Mouse (Mus musculus) cerebellum, adult 11 months (tissue): ENCODE measurements around the gene Vash2.
A peak's percentile ranks its signal among the peaks of the same experiment; 100 is the strongest.
"Not testable (repeated sequence)": the region's sequence is repeated elsewhere in the genome, so short reads cannot be mapped to it uniquely, and the experiment has no call there.

ENCODE experiments used
- DNase-seq: peaks from one replicate; pipeline ENCODE4 v3.0.0; 2022

Vash2 gene

DNA sequence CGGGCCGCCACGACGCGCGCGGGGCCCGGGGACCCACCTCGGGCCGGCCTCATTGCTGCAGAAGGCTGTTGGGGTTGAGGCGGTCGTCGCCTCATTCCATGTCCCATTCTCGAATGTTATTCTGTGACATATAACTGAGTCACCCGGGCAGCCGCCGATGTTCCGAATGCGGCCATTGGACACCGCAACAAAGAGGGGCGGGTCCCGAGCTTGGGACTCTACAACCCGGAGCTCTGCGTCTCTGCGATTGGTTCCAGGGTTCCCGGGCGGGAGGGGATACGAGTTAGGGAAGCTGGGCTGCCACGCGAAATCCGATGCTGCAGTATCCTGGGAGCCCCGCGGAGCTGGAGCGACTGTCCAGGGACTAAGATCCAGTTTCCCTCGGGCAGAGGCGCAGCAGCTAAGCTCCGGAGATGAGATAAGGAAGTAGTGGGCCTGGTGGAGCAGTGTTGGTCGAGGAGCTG lies at the start of gene Vash2:
Gene Vash2, minus strand, starts transcription at position 197 of the 464 bp plus-strand sequence.
- peak; percentile 22 for DNase-seq

DNA sequence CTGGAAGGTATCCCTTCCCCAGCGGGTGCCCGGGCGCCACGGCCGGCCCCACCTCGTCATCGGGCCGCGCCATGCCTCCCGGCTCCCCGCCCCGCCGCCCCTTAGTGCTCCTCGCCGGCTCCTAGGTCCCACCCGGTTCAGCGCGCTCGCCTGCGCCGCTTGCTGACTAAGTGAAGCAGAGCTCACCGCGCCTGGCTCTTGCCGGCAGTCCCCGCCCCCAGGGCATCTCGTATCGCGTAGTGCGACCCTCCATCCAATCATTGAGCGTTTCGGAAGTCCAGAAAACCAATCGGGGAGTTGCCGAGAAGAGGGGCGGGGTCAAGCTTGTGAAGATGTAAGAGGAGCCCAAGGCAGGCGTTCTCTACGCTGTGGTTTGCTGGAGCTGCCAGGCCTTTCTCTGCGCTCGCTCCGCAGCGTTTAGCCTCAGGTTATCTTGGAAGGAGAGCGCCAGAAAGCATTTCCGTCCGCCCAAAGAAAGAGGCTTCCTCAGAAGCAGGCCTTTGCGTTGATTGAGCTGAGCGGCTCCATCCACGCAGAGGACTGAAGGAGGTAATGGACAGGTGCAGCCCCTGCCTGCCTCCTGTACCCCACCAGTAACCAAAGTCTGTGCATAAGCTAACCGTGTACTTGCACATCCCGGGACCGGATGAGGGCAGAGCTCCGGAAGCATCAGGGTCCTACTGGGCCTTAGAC lies 47.1 kb upstream of the Vash2 start, which contains the start of gene Flvcr1:
Gene Flvcr1, minus strand, starts transcription at position 138 of the 693 bp plus-strand sequence.
- DNase-seq: peak; percentile 98

DNA sequence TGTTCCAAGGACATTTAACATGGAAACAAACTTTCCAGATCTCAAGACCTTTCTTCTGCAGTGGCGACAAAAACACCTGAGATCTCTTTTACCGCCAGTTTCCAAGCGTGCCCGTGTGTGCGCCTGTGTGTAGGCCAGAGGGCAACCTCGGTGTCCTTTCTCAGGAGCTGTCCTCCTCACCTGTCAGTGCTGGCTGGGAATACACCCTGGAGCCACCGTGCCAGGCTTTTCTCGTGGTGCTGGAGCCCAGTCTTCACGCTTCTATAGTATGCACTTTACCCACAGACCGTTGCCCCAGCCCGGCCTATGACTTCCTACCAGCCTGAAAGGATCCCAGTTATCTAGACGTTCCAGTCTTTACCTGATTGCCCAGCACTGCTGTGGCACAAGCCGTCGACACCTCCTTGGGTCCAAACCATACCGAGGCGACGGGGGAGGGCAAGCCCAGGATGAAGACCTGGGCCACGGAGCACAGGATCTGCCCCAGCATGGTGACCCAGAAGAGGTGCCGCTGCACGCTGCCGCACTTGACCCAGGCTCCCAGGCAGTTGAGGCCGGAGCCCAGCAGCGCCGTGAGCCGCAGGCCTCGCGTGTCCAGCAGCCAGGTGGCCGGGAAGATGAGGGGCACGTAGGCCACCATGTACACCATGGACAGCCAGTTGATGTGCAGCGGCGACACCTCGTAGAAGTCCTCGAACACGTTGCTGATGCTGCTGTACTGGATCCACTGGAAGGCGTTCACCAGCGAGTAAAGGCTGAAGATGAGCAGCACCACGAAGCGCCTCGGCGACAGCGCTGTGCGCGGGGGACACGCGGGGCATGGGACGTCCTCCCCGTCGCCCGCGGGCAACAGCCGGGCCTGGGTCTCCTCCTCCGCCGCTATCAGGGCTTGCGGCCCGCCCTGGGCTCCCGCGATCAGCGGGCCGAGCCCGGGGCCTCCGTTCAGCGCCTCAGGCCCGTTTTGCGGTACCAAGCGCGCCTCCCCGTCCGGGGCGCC lies 46.2 kb upstream of the Vash2 start:
- peak; percentile 27 for DNase-seq

DNA sequence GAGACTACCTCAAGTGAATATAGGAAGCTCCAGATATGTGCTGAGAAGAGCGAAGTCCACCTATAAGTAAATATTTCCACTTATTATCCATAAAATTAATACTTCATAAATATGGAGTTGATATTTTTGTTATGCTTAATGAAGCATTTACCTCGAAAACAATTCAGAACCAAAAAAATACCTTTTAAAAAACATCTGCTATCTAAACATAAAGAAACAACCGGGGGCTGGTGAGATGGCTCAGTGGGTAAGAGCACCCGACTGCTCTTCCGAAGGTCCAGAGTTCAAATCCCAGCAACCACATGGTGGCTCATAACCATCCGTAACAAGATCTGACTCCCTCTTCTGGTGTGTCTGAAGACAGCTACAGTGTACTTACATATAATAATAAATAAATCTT lies 44.7 kb upstream of the Vash2 start:
- DNase-seq: not testable (repeated sequence)

DNA sequence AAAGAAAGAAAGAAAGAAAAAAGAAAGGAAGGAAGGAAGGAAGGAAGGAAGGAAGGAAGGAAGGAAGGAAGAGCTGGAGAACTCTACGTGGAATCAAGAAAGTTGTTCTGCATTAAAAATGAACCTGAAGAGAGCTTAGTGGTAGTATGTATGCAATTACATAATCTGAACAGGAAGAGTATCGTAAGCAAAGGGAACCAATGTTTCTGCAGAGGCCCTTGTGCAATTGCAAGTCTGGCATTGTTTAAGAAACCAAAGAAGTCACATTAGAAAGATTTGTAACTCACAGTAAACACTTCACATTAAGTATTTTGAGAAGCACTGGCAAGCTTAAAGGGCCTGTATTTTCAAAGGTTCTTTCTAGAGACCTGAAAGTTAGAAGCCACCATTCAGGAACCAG lies 44.0 kb upstream of the Vash2 start:
- no peak for DNase-seq

DNA sequence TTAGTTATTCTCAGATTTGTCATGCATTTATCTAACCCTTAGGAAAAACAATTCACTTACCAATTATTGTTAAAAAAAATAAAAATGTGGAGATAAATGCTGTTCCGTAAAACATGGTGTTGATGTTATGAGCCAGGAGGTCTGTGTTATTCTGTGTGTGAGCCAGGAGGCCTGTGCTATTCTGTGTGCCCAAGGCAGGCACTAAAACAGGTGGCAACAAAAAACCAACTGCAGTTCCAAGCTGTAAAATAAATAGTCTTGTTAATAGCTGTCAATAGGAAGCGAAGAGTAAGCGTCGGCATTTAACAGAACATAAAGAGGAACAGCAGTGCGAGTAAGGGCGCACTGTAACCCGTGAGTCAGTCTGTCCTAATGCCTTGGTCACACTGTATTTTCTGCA lies 41.9 kb upstream of the Vash2 start:
- no peak for DNase-seq

DNA sequence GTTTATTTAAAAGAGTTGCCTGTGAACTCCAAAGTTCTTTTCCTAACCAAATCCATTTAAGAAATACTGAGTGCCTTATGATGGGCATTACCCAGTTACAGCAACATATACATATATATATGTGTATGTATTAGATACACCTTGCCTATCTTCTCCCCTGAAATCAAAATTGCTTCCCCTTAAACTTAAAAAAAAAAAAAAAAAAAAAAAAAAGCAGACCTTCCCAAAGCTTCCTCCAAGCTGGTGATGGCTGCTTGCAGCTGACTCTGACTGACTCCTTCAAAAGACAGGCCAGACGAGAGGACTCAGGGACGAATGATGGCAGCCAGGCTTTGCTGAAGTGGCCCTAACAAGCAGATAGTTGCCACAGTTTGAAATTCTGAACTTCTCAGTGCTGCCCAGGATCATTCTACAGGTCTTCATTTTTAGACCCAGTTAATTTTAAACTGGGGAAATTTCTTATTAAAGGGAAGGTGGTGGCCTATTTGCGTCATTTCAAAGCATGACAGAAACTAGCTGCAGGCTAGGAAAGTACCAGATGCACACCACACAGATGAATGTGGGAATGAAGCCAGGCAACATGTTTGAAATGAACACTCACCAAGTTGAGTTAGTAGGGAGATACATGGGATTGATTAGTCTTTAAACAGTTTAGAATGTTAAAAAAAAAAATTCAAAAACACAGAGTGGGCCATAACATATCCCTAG lies 41.3 kb upstream of the Vash2 start:
- DNase-seq: no peak

DNA sequence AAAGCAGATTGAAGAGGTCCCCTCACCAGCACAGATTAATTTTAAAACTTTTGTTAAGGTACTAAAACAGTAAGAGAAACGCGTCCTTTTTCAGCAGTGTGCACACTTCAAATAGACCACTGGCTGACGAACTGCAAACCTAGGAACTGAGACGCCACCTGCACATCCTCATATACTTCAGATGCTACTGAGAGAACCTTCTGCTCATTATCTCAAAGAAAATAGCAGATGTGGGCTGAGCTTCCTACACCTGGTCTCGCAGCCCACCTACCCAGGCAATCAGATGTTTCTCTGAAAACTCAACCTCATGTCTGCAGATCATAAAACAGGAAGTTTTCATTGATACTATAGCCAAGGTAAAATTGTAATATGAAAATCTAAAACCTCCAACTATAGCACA lies 40.7 kb upstream of the Vash2 start:
- DNase-seq: no peak

DNA sequence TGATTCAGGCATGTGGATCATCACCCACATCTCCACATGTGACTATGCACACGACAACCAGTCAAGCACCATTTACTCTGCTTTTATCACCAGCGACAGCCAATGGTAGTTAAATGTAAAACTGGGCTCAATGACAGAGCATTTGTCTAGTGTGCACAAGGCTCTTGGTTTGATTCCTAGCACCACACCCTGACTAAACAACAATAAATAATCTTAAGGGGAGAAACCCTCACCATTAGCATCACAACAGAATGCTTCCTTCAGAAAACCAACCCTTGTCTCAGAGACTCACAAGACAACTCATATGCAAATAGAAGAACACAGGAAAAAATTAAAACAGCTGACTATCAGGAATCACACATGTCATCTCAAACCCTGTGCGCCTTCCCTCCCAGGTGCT lies 35.2 kb upstream of the Vash2 start:
- no peak for DNase-seq

DNA sequence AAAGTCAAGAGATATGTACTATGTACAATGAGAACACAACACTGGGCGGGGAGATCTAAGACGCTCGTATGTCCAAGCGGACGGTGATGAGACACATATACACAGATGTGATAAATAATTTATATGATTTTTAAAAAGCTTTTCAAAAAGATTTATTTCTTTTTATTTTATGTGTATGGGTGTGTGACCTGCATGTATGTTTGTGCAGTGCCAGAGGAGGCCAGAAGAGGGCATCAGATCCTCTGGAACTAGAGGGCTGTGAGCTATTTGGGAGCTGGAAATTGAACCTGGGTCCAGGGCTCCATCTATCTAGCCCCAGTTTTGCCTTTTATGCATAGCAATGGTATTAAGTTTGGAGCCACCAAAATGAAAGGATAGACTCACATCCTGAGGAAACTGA lies 29.6 kb upstream of the Vash2 start:
- no peak for DNase-seq

DNA sequence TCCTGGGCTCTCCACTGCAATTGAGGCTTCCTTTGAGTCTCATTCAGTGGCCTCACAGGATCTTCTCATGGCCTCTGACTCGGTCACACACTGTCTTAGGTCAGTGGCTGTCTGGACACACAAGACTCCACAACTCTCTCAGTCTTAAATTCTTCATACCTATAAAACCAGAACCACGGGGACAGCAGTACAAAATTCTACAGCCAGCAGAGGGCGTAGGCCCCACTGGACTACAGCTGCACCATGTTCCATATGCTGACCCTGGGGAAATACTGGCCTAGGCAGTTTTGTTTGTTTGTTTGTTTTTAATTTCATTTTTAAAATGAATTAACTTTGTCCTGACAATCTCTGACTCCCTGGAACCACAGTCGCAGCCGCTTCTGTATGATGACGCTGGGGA lies 23.1 kb upstream of the Vash2 start:
- no peak for DNase-seq

DNA sequence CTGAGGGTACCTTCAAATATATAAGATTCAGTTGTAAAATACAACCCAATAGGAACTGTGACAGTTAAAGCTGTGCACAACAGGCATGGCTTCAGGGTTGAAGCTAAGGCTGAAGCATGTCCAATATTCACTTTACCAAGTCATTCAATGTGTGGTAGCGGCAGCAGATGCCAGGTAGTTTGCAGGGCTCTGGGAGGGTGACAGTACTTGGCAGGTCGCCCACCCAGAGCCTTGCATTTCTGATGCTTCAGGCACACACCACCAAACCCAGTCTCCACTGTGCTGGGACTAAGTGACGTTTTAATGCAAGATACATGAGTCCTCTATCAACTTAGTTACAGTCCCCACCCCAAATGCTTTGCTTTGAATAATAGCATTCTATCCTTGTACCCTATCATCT lies 21.6 kb upstream of the Vash2 start:
- peak; percentile 8 for DNase-seq

DNA sequence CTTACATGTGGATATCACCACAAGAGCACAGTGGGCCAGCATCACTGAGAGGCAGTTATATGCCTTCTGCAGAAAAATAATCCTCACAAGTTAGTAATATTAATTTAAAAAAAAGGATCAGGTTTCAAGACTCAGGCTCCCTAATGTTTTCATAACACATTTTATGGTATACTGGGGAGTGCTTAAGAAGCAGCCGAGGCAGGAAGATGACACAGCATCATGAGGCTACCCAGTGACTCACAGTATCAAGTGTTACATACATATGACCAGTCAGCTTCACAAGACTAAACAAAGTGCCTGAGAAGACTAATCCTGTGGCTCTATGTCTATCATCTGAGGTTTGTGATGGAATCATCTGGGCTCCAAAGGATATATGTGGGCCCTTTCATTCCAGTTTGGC lies 18.9 kb upstream of the Vash2 start:
- DNase-seq: no peak

DNA sequence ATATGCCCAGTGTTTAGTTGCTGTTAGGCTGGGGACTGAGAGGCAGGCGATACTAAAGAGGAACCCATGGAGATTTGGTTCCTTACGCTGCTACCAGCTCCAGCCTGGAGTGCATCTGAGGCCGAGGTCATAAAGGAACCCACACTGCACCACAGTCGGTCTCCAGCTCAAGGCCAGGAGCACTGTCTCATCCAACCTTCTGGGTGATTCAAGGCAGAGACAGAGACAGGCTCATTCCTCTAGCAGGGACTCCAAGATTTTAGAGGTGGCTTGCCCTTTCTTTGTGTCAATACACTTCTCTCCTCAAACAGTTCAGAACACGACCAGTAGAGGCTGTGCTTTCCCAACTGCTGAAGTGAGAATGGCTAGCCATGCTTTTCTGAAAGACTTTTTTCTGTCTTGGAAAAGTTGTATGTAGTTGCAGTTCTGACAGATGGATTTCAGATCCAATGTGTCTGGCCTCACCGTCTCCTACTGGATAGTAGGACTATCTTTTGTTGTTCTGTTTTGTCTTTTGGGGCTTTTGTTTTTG lies 17.3 kb upstream of the Vash2 start:
- DNase-seq: no peak

DNA sequence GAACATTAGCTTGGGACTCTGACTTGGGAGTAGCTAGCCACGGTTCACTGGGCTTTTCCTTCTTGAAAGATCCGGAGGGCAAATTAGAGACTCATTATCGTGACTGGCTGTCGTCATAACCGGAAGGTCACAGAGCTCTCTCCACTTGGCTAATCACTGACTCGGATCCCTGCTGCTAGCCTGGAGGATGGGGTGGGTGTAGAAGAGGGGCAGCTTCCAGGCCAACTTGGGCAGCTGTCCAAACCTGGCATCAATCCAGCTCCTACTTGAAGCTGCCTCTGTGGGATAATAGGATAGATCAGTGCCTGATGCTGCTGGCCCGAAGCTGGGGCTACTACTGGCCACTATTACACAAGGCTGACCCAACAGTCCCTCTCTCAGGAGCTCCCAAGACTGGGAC lies 16.5 kb upstream of the Vash2 start:
- peak; percentile 13 for DNase-seq

DNA sequence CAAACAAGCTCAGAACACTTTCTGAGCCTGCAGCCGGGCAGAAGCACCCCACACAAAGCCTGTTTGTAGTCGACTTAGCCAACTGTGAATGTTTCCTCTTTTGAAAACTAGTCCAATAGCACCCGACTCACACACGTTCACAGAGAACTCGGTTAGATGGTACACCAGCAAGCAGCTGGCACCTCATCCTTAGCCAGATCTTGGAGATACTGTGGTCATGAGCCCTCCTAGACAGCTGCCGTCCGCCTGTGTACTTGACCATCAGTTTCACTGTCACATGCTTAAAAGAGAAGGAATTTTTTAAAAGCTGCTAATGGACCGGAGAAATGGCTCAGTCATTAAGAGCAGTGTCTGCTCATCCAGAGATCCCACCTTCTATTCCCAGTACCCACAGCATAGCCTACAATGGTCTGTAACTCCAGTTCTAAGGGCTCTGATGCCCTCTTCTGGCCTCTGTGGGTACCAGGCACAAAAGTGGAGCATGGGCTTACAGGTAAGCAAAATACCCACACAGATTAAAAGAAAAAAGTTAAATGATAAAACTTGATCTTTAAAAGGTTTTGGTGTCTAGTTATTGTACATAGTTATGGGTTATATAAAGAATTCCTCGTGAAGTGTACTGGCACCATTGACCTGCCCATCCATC lies 10.5 kb upstream of the Vash2 start:
- DNase-seq: no peak

DNA sequence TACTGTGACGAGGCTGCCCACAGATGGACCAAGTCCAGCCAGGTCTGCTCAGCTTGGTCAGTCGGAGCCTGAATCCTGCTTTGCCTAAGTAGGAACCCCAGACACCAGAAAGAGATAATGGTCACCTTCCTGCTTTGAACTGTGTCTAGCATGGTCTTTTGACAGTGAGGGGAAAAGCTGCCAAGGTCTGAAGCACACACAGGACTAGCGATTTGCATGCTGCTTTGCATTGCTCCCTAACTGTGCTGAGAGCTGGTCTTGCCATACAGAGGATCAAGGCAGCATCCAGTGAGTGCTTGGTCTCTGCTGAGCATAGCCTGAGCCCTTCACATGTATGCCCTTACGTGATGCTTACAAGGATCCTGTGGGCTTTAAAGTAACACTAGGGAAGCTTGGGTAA lies 2.3 kb upstream of the Vash2 start:
- no peak for DNase-seq

DNA sequence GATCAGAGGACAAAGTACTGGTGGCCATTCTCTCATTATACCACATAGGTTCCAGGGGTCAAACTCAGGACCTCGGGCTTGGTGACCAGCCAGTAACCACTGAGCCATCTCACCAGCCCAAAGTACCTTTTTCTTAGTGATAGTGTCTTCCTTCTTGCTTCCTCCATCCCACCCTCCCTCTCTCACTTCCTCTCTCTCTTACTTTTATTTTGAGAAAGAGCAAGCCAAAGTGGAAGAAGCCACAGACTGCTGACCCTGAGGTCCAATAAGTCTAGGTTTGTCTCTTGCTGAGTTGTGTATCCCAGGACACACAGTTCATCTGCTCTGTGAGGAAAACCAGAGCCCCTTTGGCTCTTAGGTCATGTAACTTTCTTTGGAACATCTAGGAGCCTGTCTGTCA lies 1.4 kb upstream of the Vash2 start:
- no peak for DNase-seq

DNA sequence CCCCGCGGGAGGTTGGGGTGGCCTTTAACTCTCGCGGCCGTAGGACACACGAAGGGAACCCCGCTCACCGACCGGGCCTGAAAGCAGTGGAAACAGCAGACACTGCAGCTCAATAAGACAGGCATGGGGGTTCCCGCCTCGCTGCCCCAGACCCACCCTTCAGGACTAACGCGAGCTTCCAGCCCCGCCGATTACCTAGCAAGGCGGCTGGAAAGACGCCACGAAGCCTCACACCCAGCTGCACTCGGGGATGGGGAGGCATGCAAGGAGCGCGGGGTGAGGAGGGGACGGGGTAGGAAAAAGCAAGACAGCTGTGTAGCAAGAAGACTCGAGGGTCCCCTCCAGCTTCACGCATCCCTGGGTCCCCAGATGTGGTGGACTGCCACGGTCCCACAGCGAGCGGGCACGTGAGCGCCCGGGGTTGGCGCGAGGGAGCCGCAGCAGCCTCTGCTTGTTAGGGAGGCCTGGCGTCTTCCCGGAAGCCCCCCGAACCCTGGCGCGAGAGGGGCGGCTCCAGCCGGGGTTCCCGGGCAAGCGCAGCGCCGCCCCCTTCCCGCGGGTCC lies 504 bp downstream of the Vash2 start:
- no peak for DNase-seq

DNA sequence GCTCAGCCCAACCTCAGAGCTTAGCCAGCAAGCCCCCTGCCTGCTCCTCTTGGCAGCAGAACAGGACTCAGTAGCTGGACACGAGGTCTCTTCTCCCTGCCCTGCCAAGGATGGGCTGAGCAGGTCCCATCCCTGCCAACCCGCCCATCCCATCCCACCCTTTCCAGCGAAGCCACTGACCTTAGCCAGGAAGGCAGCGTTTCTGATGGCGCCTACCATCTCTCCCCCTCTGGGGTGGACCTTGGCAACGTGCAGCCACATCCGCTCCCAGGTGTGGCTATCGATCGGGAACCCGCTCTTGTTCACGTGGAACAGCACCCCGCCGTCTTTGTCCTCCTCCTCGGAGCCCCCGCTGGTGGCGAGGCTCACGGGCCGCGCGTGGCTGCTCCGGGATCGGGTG lies 1.1 kb downstream of the Vash2 start:
- DNase-seq: no peak

DNA sequence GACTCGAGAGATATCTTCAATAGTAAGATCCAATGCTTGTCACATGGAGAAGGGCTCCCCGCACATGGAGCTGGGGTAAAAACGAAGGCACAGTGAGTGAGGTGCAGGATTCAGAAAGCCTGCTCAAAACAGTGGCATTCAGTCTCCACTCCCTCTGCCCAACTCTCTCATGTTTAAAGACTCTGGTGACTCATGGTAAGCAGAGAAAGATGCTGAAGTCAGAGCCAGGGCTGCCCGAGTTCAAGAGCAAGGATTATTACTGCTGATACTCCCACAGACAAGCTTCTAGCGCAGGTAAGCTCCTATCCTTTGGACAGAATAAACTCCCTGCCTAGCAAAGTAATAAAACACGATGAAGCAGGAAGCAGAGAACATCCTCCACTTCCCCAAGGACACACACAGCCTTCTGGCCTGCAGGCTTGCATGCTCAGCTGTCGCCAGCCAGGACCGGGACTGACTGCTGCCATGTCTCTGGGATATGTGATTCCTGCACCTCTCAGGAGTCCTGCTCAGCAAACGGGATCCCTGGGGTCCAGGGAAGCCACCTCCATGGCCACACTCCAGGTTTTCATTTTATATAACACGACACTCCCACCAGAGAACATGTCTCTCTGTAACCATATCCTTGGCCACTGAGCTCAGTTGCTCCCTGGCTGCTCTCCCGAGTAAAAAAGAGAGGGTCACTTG lies 2.1 kb downstream of the Vash2 start:
- DNase-seq: no peak

DNA sequence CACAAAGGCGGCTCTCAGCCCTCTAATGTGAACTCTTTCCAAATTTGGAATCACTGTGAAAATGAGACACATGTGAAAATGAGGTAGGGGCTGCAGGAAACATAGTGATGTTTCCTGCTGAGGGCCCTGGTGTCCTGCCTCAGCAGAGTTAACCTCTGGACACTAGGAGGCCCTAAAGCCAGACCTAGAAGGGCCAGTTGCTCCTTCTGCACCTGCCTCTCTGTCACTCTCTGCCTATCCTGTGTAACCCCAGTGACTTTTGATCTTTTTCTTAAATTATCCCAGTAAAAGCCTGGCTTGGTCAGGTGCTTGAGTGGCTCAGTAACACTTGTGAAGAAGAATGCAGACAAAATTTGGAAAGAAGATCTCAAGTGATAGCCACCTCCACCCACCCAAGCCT lies 4.3 kb downstream of the Vash2 start:
- DNase-seq: no peak
